Mouse (Mus musculus): ENCODE results near the gene Fam160b1.

- TF ChIP-seq CTCF (conservative IDR thresholded peaks at IDR 0.05; ENCODE audit: insufficient read depth, insufficient read length, low read depth, low read length) (no peak), POLR2A (IDR thresholded peaks at IDR 0.05; ENCODE audit: low read depth, low read length) (no peak)
These were observed 52.7 kb downstream of the Fam160b1 start for GRCm38 (mm10) chr19:57413170-57413569.
